Mouse (Mus musculus) heart, postnatal 0 days (tissue): ENCODE data around the gene Nup188.

Experiments used
- CTCF ChIP-seq: IDR thresholded peaks from 2 replicates; pipeline ENCODE4 v1.5.1; 2016; ENCODE audit warnings: antibody characterized with exemption, control low read depth, low read depth
- EP300 ChIP-seq: IDR thresholded peaks from 2 replicates; pipeline ENCODE4 v1.6.1; 2016; ENCODE audit warnings: antibody characterized with exemption, low read depth

DNA sequence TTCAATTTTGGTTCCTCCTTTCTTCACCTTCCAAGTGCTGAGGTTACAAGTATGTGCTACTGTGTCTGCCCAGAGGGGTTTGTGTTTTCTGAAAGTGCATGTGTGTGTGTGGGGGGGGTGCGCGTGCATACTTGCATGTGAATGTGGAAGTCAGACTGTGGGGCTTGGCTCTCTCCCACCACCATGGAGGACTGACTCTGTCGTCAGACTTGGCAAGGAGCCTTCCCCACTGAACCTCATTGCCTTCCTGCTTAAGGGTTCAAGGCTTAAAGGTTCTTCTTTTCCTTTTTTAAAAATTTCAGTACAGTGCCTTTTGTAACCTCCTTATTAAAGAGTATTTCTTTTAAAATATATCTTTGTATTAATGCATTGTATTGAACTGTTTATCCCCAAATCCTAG lies 42.6 kb downstream of the Nup188 start:
- TF ChIP-seq CTCF (no peak), EP300 (no peak)
